Mouse (Mus musculus) intestine, embryonic 15.5 days (tissue): ENCODE results near the gene Pih1d3. TPM values are rescaled to one million over a fixed set of nuclear protein-coding genes. Genes with fewer than 3 reads are reported as not detected.

ENCODE experiments used
- ATAC-seq: fragments of 200-750 bp; cut with Nextera tagmentation; 2 replicates; pipeline ENCODE4 v1.8.0; 2017; ENCODE audit warnings: moderate TSS enrichment, moderate library complexity
- H3K27ac ChIP-seq: fragments of 300-500 bp; sonication (generic); 2 replicates; pipeline ENCODE4 v1.5.1; 2015; ENCODE audit warnings: mild to moderate bottlenecking, inconsistent platforms
- H3K27me3 ChIP-seq: fragments of 300-500 bp; sonication (generic); replicated peaks from 2 replicates; pipeline ENCODE4 v1.6.1; 2015; ENCODE audit warnings: inconsistent platforms
- H3K36me3 ChIP-seq: fragments of 300-500 bp; sonication (generic); 2 replicates; pipeline ENCODE4 v1.6.1; 2015; ENCODE audit warnings: inconsistent platforms
- H3K4me1 ChIP-seq: fragments of 300-500 bp; sonication (generic); replicated peaks from 2 replicates; pipeline ENCODE4 v1.6.1; 2015; ENCODE audit warnings: inconsistent platforms
- H3K4me2 ChIP-seq: fragments of 300-500 bp; sonication (generic); replicated peaks from 2 replicates; pipeline ENCODE4 v1.6.1; 2015; ENCODE audit warnings: mild to moderate bottlenecking, inconsistent platforms
- H3K4me3 ChIP-seq: fragments of 300-500 bp; sonication (generic); replicated peaks from 2 replicates; pipeline ENCODE4 v1.5.1; 2015; ENCODE audit warnings: inconsistent platforms
- H3K9ac ChIP-seq: fragments of 300-500 bp; sonication (generic); 2 replicates; pipeline ENCODE4 v1.6.1; 2015; ENCODE audit warnings: inconsistent platforms
- H3K9me3 ChIP-seq: fragments of 300-500 bp; sonication (generic); 2 replicates; pipeline ENCODE4 v1.6.1; 2016; ENCODE audit warnings: inconsistent platforms
- whole genome bisulfite sequencing: fragments of 180-500 bp; shearing (Covaris S2); methylation state at CpG from one replicate; pipeline ENCODE4 v1.1.7; 2015; 5-methylcytosine and 5-hydroxymethylcytosine counted together
- polyA plus RNA-seq: library from polyadenylated mRNA; unstranded; fragments of >200 nt; fragmentation: Nextera tagmentation; extraction: Ambion mirVana; gene quantifications from 2 replicates; pipeline ENCODE4 v1.2.1, GENCODE M21; 2015

The Pih1d3 gene
- polyA plus RNA-seq: not detected in 2 replicates

- no peaks in the 10 kb centered on the region for H3K9me3 ChIP-seq
- no peak within 1 kb of the TSS for H3K9ac ChIP-seq
- no peaks in the 10 kb centered on the region for H3K36me3 ChIP-seq
- H3K27me3 ChIP-seq: no peaks in the 10 kb centered on the region
- no peak within 1 kb of the TSS for H3K4me2 ChIP-seq
- WGBS: 77% methylated on average over 7 of the region's 7 CpGs
- no peaks in the 10 kb centered on the region for H3K4me1 ChIP-seq
- no peak within 1 kb of the TSS for H3K4me3 ChIP-seq
- ATAC-seq: no peak
- H3K27ac ChIP-seq: no peak within 1 kb of the TSS
These were observed at the start of gene Pih1d3, which contains the start of gene 4931428L18Rik for GRCm38 (mm10) chr1:31222564-31222963. TSS of gene Pih1d3 (plus strand) at chr1:31222838. TSS of gene 4931428L18Rik (minus strand) at chr1:31222684.

- H3K9me3 ChIP-seq: no peaks in the 10 kb centered on the region
- no peak for ATAC-seq
- 73% methylated on average over 3 of the region's 3 CpGs for WGBS
- H3K4me1 ChIP-seq: no peaks in the 10 kb centered on the region
- H3K36me3 ChIP-seq: no peaks in the 10 kb centered on the region
- no peak overlapping the region for H3K27ac ChIP-seq
- H3K4me3 ChIP-seq: no peak overlapping the region
- no peaks in the 10 kb centered on the region for H3K27me3 ChIP-seq
- no peak overlapping the region for H3K9ac ChIP-seq
- H3K4me2 ChIP-seq: no peak overlapping the region
These were observed 47.2 kb upstream of the Pih1d3 start for GRCm38 (mm10) chr1:31175401-31175800.

GRCm38 (mm10) chr1:31176101-31176500, 46.5 kb upstream of the Pih1d3 start, which contains the start of gene Lgsn:
TSS of gene Lgsn (plus strand) at chr1:31176401.
- Histone ChIP-seq H3K4me2 (no peak within 1 kb of the TSS), H3K4me1 (no peaks in the 10 kb centered on the region), H3K4me3 (no peak within 1 kb of the TSS), H3K36me3 (no peaks in the 10 kb centered on the region), H3K9ac (no peak within 1 kb of the TSS), H3K27me3 (no peaks in the 10 kb centered on the region), H3K9me3 (no peaks in the 10 kb centered on the region), H3K27ac (no peak within 1 kb of the TSS)
- ATAC-seq: no peak
- WGBS: 73% methylated on average over 5 of the region's 5 CpGs

GRCm38 (mm10) chr1:31178264-31178663, 44.4 kb upstream of the Pih1d3 start:
- Histone ChIP-seq H3K36me3 (no peaks in the 10 kb centered on the region), H3K9ac (no peak overlapping the region), H3K4me1 (no peaks in the 10 kb centered on the region), H3K9me3 (no peaks in the 10 kb centered on the region), H3K27me3 (no peaks in the 10 kb centered on the region), H3K4me3 (no peak overlapping the region), H3K4me2 (no peak overlapping the region), H3K27ac (no peak overlapping the region)
- 71% methylated on average over 1 of the region's 1 CpGs for WGBS
- no peak for ATAC-seq

GRCm38 (mm10) chr1:31190237-31190866, 32.3 kb upstream of the Pih1d3 start:
- H3K9me3 ChIP-seq: no peaks in the 10 kb centered on the region
- H3K27me3 ChIP-seq: no peaks in the 10 kb centered on the region
- 77% methylated on average over 10 of the region's 10 CpGs for WGBS
- no peak overlapping the region for H3K9ac ChIP-seq
- H3K4me1 ChIP-seq: no peaks in the 10 kb centered on the region
- no peak overlapping the region for H3K27ac ChIP-seq
- no peak overlapping the region for H3K4me3 ChIP-seq
- no peak overlapping the region for H3K4me2 ChIP-seq
- H3K36me3 ChIP-seq: no peaks in the 10 kb centered on the region
- no peak for ATAC-seq

GRCm38 (mm10) chr1:31195633-31196032, 27.0 kb upstream of the Pih1d3 start:
- H3K4me2 ChIP-seq: no peak overlapping the region
- H3K9me3 ChIP-seq: no peaks in the 10 kb centered on the region
- no peak overlapping the region for H3K4me3 ChIP-seq
- WGBS: 75% methylated on average over 1 of the region's 1 CpGs
- no peak overlapping the region for H3K27ac ChIP-seq
- H3K27me3 ChIP-seq: no peaks in the 10 kb centered on the region
- no peaks in the 10 kb centered on the region for H3K4me1 ChIP-seq
- no peak for ATAC-seq
- H3K9ac ChIP-seq: no peak overlapping the region
- H3K36me3 ChIP-seq: no peaks in the 10 kb centered on the region

GRCm38 (mm10) chr1:31196959-31197358, 25.7 kb upstream of the Pih1d3 start:
- Histone ChIP-seq H3K9me3 (no peaks in the 10 kb centered on the region), H3K4me3 (no peak overlapping the region), H3K27ac (no peak overlapping the region), H3K27me3 (no peaks in the 10 kb centered on the region), H3K4me2 (no peak overlapping the region), H3K9ac (no peak overlapping the region), H3K4me1 (no peaks in the 10 kb centered on the region), H3K36me3 (no peaks in the 10 kb centered on the region)
- ATAC-seq: no peak
- WGBS: 88% methylated on average over 3 of the region's 3 CpGs

- WGBS: 86% methylated on average over 10 of the region's 10 CpGs
- no peak overlapping the region for H3K4me2 ChIP-seq
- H3K27me3 ChIP-seq: no peaks in the 10 kb centered on the region
- no peak for ATAC-seq
- H3K36me3 ChIP-seq: no peaks in the 10 kb centered on the region
- H3K9ac ChIP-seq: no peak overlapping the region
- no peaks in the 10 kb centered on the region for H3K9me3 ChIP-seq
- H3K27ac ChIP-seq: no peak overlapping the region
- no peaks in the 10 kb centered on the region for H3K4me1 ChIP-seq
- H3K4me3 ChIP-seq: no peak overlapping the region
These were observed 18.9 kb upstream of the Pih1d3 start for GRCm38 (mm10) chr1:31203771-31204170.

GRCm38 (mm10) chr1:31205346-31205745, 17.3 kb upstream of the Pih1d3 start:
- Histone ChIP-seq H3K9me3 (no peaks in the 10 kb centered on the region), H3K27me3 (no peaks in the 10 kb centered on the region), H3K4me2 (no peak overlapping the region), H3K9ac (no peak overlapping the region), H3K4me1 (no peaks in the 10 kb centered on the region), H3K36me3 (no peaks in the 10 kb centered on the region), H3K4me3 (no peak overlapping the region), H3K27ac (no peak overlapping the region)
- no peak for ATAC-seq
- 85% methylated on average over 7 of the region's 7 CpGs for WGBS

- Histone ChIP-seq H3K9ac (no peak overlapping the region), H3K9me3 (no peaks in the 10 kb centered on the region), H3K27me3 (no peaks in the 10 kb centered on the region), H3K4me1 (no peaks in the 10 kb centered on the region), H3K36me3 (no peaks in the 10 kb centered on the region), H3K4me3 (no peak overlapping the region), H3K4me2 (no peak overlapping the region), H3K27ac (no peak overlapping the region)
- ATAC-seq: no peak
- WGBS: 81% methylated on average over 3 of the region's 3 CpGs
These were observed 16.9 kb upstream of the Pih1d3 start for GRCm38 (mm10) chr1:31205770-31206169.

- ATAC-seq: no peak
- no peak overlapping the region for H3K4me2 ChIP-seq
- WGBS: under 1% methylated on average over 5 of the region's 5 CpGs
- H3K9ac ChIP-seq: no peak overlapping the region
- no peak overlapping the region for H3K4me3 ChIP-seq
- H3K4me1 ChIP-seq: no peaks in the 10 kb centered on the region
- no peaks in the 10 kb centered on the region for H3K9me3 ChIP-seq
- no peaks in the 10 kb centered on the region for H3K36me3 ChIP-seq
- no peaks in the 10 kb centered on the region for H3K27me3 ChIP-seq
- H3K27ac ChIP-seq: no peak overlapping the region
These were observed 12.5 kb upstream of the Pih1d3 start for GRCm38 (mm10) chr1:31210144-31210543.

- no peak for ATAC-seq
- no peak overlapping the region for H3K9ac ChIP-seq
- H3K4me3 ChIP-seq: no peak overlapping the region
- WGBS: 49% methylated on average over 1 of the region's 1 CpGs
- no peak overlapping the region for H3K4me2 ChIP-seq
- H3K9me3 ChIP-seq: no peaks in the 10 kb centered on the region
- H3K4me1 ChIP-seq: no peaks in the 10 kb centered on the region
- H3K36me3 ChIP-seq: no peaks in the 10 kb centered on the region
- H3K27ac ChIP-seq: no peak overlapping the region
- no peaks in the 10 kb centered on the region for H3K27me3 ChIP-seq
These were observed 7.8 kb upstream of the Pih1d3 start for GRCm38 (mm10) chr1:31214831-31215230.

- H3K27ac ChIP-seq: no peak overlapping the region
- no peak for ATAC-seq
- 95% methylated on average over 4 of the region's 4 CpGs for WGBS
- H3K9me3 ChIP-seq: no peaks in the 10 kb centered on the region
- H3K4me3 ChIP-seq: no peak overlapping the region
- H3K4me2 ChIP-seq: no peak overlapping the region
- no peaks in the 10 kb centered on the region for H3K36me3 ChIP-seq
- no peak overlapping the region for H3K9ac ChIP-seq
- H3K27me3 ChIP-seq: no peaks in the 10 kb centered on the region
- no peaks in the 10 kb centered on the region for H3K4me1 ChIP-seq
These were observed 1.9 kb upstream of the Pih1d3 start for GRCm38 (mm10) chr1:31220599-31221250.
